Mouse (Mus musculus) brain, embryonic 14.5 days (tissue): ENCODE measurements around the gene Olfr462. TPM values are rescaled to one million over a fixed set of nuclear protein-coding genes. Genes with fewer than 3 reads are reported as not detected.
"Not testable (repeated sequence)": the region's sequence is repeated elsewhere in the genome, so short reads cannot be mapped to it uniquely, and the experiment has no call there.

ENCODE experiments used
- DNase-seq: peaks from one replicate; pipeline ENCODE4 v3.0.0-alpha.2; 2011; ENCODE audit warnings: low read depth
- CTCF ChIP-seq: fragments of 200-500 bp; IDR thresholded peaks from 2 replicates; pipeline ENCODE4 v1.5.1; 2012; ENCODE audit warnings: inconsistent platforms, mild to moderate bottlenecking, moderate library complexity, borderline replicate concordance; ENCODE audit not compliant: insufficient read depth, insufficient read length; ENCODE audit errors: extremely low read depth
- POLR2A ChIP-seq: fragments of 200-500 bp; IDR thresholded peaks from 2 replicates; pipeline ENCODE4 v1.6.1; 2012; ENCODE audit warnings: mild to moderate bottlenecking, inconsistent platforms, borderline replicate concordance; ENCODE audit not compliant: poor library complexity, insufficient read depth, insufficient read length, severe bottlenecking; ENCODE audit errors: extremely low read depth
- polyA plus RNA-seq: library from polyadenylated mRNA; depleted of rRNA; stranded (reverse); fragments of >200 nt; gene quantifications from 2 replicates; pipeline ENCODE4 v1.2.3, GENCODE M21; 2012

Olfr462 gene
- polyA plus RNA-seq, 1 experiment, result not detected

DNA sequence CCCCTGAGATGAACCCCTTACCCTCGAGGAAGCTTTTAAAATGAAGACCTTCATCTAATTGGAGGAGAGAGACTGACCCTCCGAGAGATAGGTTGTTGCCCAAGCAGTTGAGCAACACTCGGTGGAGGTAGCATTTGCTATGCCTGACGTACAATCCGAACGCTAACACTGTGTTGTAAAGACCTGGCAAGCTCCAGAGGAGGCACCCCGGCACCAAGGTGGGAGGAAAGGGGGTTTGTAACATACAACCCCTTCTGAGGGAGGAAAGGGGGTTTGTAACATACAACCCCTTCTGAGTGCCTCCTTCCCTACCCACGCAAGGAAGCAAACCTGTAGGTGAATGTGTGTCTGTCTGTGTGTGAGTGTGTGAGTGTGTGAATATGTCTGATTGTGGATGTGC, 20.3 kb downstream of the Olfr462 start:
- peak; percentile 46 for DNase-seq

DNA sequence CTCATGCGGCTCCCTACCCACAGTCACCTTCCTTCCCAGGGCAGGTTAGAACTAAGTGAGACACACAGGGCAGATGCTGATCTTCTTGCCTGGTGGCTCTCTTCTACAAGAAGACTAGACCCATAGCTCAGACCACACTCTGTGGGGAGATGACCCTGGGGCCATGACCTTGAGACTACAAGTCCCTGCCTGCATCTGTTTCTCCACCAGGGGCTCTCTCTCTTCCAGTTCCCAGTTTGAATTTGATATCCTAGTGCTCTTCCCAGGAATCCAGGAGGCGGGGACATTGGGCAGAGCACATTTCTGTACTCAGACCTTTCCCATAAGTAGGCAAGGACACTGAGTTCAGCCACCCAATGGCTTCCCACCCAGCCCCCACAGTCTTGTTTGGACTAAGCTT, 22.0 kb downstream of the Olfr462 start:
- TF ChIP-seq POLR2A (no peak), CTCF (no peak)

More for the DNA sequence above, 20.3 kb downstream of the Olfr462 start:
- TF ChIP-seq POLR2A, result no peak
- TF ChIP-seq CTCF, result no peak

GRCm38 (mm10) chr11:87866891-87867290, 25.2 kb downstream of the Olfr462 start:
- DNase-seq, result not testable (repeated sequence)

More for the DNA sequence above, 22.0 kb downstream of the Olfr462 start:
- DNase-seq, result no peak

GRCm38 (mm10) chr11:87862805-87863204, 29.3 kb downstream of the Olfr462 start:
- TF ChIP-seq POLR2A (no peak), CTCF (no peak)
- no peak for DNase-seq

DNA sequence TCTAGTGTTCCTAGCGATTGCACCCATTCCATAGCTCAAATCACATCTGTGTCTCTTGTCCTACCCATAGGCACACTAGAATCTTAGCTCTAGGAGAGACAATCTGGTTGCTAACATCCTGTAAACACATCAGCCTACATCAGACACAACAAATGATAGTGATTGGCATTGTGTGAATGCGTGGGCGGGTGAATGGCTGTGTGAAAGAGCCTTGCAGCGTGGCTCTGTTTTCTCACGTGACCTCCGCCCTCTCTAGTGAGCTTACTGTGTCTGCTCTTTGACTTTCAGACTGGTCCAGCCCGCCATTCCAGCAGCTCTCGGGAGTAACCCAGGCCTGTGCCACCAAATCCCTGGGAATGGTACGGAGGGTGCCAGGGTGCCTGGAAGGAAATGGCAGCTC, 31.6 kb downstream of the Olfr462 start:
- no peak for TF ChIP-seq POLR2A
- TF ChIP-seq CTCF, result no peak

GRCm38 (mm10) chr11:87859273-87859672, 32.8 kb downstream of the Olfr462 start:
- DNase-seq, result no peak
- no peak for TF ChIP-seq CTCF
- TF ChIP-seq POLR2A, result no peak

More for the DNA sequence above, 31.6 kb downstream of the Olfr462 start:
- DNase-seq, result no peak

DNA sequence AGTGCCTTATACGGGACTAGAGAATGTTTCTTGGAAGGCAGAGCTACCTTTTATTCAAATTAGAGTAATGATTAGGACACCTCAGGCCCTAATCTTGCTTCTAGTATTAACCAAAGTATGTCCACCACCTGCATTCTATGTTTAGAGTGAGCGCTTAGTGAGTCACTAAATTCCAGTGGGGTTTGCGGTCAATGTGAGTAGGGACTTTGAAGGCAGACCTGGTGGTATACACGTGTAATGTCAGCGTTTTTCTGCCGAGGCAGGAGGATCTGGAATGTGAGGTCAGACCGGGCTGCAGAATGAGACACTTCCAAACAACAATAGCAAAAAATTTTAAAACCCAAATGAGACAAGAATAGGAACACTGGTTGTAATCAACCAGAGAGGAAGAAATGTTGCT, 37.5 kb downstream of the Olfr462 start:
- no peak for TF ChIP-seq POLR2A
- TF ChIP-seq CTCF, result no peak

GRCm38 (mm10) chr11:87853597-87853954, 38.5 kb downstream of the Olfr462 start:
- DNase-seq, result no peak
- TF ChIP-seq CTCF (no peak), POLR2A (no peak)

More for the DNA sequence above, 37.5 kb downstream of the Olfr462 start:
- DNase-seq, result no peak

- DNase-seq, result peak; percentile 98
- TF ChIP-seq CTCF, result no peak
- TF ChIP-seq POLR2A, result peak; percentile 74; the same call in 1 of the 2 replicates
These were observed 39.1 kb downstream of the Olfr462 start, which contains the start of gene Mks1 for GRCm38 (mm10) chr11:87852690-87853596. TSS of gene Mks1 (plus strand) at chr11:87853215.

DNA sequence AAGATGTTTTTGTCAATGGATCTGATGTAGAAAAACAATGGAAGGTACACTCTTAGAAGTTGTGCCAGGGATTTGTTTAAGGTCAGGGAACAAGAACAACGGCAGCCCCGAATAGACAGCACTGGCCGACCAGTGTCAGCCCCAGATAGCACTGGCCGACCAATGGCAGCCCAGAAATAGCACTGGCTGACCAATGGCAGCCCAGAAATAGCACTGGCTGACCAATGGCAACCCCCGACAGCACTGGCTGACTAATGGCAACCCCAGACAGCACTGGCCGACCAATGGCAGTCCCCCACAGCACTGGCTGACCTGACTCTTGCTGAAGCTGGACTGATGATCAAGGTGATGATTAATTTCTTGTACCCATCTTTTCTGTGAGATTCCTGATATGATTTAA, 44.2 kb downstream of the Olfr462 start:
- DNase-seq, result peak; percentile 31
- TF ChIP-seq POLR2A, result no peak
- TF ChIP-seq CTCF, result no peak

DNA sequence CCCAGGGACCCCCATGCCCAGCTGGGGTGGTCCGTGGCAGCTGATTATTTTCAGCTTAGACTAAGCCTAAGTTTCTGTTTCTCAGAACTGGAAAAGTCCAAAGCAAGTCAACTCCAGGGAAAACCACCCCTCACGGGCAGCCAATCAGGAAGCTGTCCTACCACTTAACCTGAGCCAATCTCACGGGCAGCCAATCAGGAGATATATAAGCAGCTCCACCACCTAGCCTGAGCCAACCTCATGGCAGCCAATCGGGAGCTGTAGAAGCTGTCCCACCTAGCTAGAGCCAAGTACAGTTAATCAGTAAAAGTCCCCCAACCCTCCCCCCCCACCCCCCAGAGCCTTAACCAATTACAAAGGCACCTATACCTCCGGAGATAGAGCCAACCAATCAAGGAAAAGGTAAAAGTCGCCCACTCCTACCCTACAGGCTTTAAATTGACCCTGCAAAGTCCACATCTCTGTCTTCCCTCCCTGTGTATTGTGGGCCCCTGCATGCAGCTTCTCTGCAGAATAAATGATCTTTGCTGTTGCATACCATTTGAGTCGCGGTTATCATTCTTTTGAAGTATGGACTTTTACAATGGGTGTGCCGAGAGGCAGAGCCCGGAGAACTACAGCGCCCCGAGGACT, 45.0 kb downstream of the Olfr462 start:
- no peak for TF ChIP-seq CTCF
- TF ChIP-seq POLR2A, result no peak
- DNase-seq, result no peak
